Mouse (Mus musculus) gastrocnemius, adult 8-10 months (tissue): ENCODE data around the gene Ascl2. TPM values are rescaled to one million over a fixed set of nuclear protein-coding genes. Genes with fewer than 3 reads are reported as not detected.

Experiments
- DNase-seq, 2 experiments: peaks; one replicate each; pipeline ENCODE4 v3.0.0; 2022; ENCODE audit warnings: low spot score in 2 of 2
- total RNA-seq, 4 experiments: library from RNA; stranded (reverse); gene quantifications; 2 replicates each; pipeline ENCODE4 v1.2.4; 2022

Ascl2 gene
- total RNA-seq, 4 experiments from 2014 or later, result not detected

GRCm38 (mm10) chr7:142917659-142918058 lies 51.4 kb downstream of the Ascl2 start:
- DNase-seq, result no peak

Other genes with a start within 250 kb of the Ascl2 start
- gene Ins2, start 225.9 kb downstream of the Ascl2 start, total RNA-seq, result not detected
- under 1 TPM in 1 of 4 experiments, not detected in 3; 0.31 TPM for gene Th, start 38.1 kb downstream of the Ascl2 start, total RNA-seq
- under 1 TPM in 2 of 4 experiments, not detected in 2; 0.27 to 0.56 TPM for gene Tspan32, start 35.8 kb upstream of the Ascl2 start, total RNA-seq
- gene Cd81, start 83.5 kb upstream of the Ascl2 start, total RNA-seq, result 100 to 1,000 TPM in 1 of 4 experiments, 10 to 100 TPM in 3; 85.0 to 103 (median 88.3) TPM
- gene Tssc4, start 100.0 kb upstream of the Ascl2 start, total RNA-seq, result 1 to 10 TPM; 7.1 to 8.3 (median 7.6) TPM
- not detected for gene Trpm5, start 125.4 kb upstream of the Ascl2 start, total RNA-seq
- gene Kcnq1, start 137.1 kb upstream of the Ascl2 start, total RNA-seq, result under 1 TPM; 0.20 to 0.48 (median 0.34) TPM